Mouse (Mus musculus) CH12.LX (cell line): ENCODE data around the gene Lsp1.

Experiments used
- CTCF ChIP-seq, 2 experiments: IDR thresholded peaks in 1 of 2; conservative IDR thresholded peaks in 1 of 2; 2 replicates each; pipeline ENCODE4 v1.5.1; 2011 to 2012; ENCODE audit warnings: low read depth in 2 of 2, low read length in 2 of 2, improper control_type of control experiment in 1 of 2, inconsistent platforms in 1 of 2, mild to moderate bottlenecking in 1 of 2, moderate library complexity in 1 of 2
- HCFC1 ChIP-seq: IDR thresholded peaks from 2 replicates; pipeline ENCODE4 v1.6.1; 2012; ENCODE audit warnings: low read depth, mild to moderate bottlenecking, inconsistent platforms, low read length, improper control_type of control experiment
- JUND ChIP-seq: conservative IDR thresholded peaks from 2 replicates; pipeline ENCODE4 v1.6.1; 2011; ENCODE audit warnings: low read depth, low read length, improper control_type of control experiment
- MAX ChIP-seq: IDR thresholded peaks from 2 replicates; pipeline ENCODE4 v1.6.1; 2011; ENCODE audit warnings: low read length, improper control_type of control experiment
- NRF1 ChIP-seq: IDR thresholded peaks from 2 replicates; pipeline ENCODE4 v1.6.1; 2014; ENCODE audit warnings: low read depth, mild to moderate bottlenecking, inconsistent platforms, low read length, improper control_type of control experiment, moderate library complexity
- POLR2A ChIP-seq: IDR thresholded peaks from 2 replicates; pipeline ENCODE4 v1.6.1; 2011; ENCODE audit warnings: low read depth, mild to moderate bottlenecking, improper control_type of control experiment, low read length
- POLR2AphosphoS2 ChIP-seq: IDR thresholded peaks from 2 replicates; pipeline ENCODE4 v1.6.1; 2011; ENCODE audit warnings: low read depth, low read length, improper control_type of control experiment
- SIN3A ChIP-seq: IDR thresholded peaks from 2 replicates; pipeline ENCODE4 v1.6.1; 2012; ENCODE audit warnings: low read length, improper control_type of control experiment, inconsistent platforms
- TBP ChIP-seq: conservative IDR thresholded peaks from 2 replicates; pipeline ENCODE4 v1.6.1; 2011; ENCODE audit warnings: low read depth, low read length, improper control_type of control experiment
- TCF12 ChIP-seq: IDR thresholded peaks from 2 replicates; pipeline ENCODE4 v1.6.1; 2014; ENCODE audit warnings: low read depth, mild to moderate bottlenecking, inconsistent platforms, low read length, improper control_type of control experiment
- UBTF ChIP-seq: IDR thresholded peaks from 2 replicates; pipeline ENCODE4 v1.6.1; 2012; ENCODE audit warnings: low read depth, mild to moderate bottlenecking, inconsistent platforms, low read length, improper control_type of control experiment, moderate library complexity
- ZC3H11A ChIP-seq: IDR thresholded peaks from 2 replicates; pipeline ENCODE4 v1.6.1; 2012; ENCODE audit warnings: low read depth, mild to moderate bottlenecking, inconsistent platforms, low read length, improper control_type of control experiment

GRCm38 (mm10) chr7:142482256-142482609, 21.6 kb downstream of the Lsp1 start:
- TF ChIP-seq HCFC1 (no peak), POLR2AphosphoS2 (no peak), POLR2A (no peak), CTCF (conservative IDR thresholded peaks at IDR 0.05 in 1 of 2, IDR thresholded peaks at IDR 0.05 in 1 of 2; ENCODE audit: low read depth in 2 of 2, low read length in 2 of 2) (no peak), SIN3A (no peak), TCF12 (no peak), NRF1 (no peak), ZC3H11A (no peak), TBP (no peak), MAX (no peak), JUND (no peak), UBTF (no peak)
